Mouse (Mus musculus): Measurements from ENCODE around the gene Dclk1.

DNA sequence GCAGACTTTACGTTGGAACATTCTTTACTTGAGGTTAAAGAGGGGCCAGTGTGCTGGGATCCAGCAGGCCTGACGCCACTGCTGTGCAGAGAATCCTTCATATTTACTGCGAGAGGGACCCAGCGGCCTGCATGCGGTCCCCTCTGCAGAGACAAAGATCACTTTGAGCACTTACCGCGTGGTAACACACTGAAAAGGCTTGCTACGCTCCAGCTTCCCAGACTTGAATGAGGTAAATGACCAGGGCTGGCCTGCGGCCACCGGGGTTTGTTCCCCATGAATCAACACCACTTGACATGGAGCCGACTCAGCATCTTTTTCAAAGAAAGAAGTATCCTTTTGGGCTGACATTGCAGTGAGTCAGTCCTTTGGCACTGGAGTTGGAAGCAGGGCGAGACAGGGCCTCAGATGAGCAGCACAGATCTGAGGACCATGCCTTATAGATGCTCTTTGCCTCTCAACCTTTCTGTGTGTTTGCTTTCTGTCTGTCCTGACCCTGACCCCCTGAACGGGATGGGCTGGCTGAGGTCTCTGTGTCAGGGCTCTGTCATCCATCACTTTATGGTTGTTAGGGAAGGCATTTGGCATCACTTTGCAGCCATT lies 111.8 kb downstream of the Dclk1 start:
- TF ChIP-seq CTCF (IDR thresholded peaks at IDR 0.05; ENCODE audit: insufficient read depth, low read depth, low read length) (no peak), POLR2A (IDR thresholded peaks at IDR 0.05; ENCODE audit: insufficient read depth, low read depth, low read length) (no peak)
